Mouse (Mus musculus) adrenal gland, postnatal 25 days (tissue): Measurements from ENCODE around the gene Zfp592. TPM values are rescaled to one million over a fixed set of nuclear protein-coding genes. Genes with fewer than 3 reads are reported as not detected.

Source experiments
- DNase-seq: peaks from one replicate; pipeline ENCODE4 v3.0.0; 2021; ENCODE audit warnings: mixed read lengths
- total RNA-seq: library from RNA; stranded (reverse); gene quantifications from 2 replicates; pipeline ENCODE4 v1.2.3, GENCODE M21; 2021

Gene Zfp592
- total RNA-seq, 1 experiment from 2014 or later = 28.7 TPM

- no peak for DNase-seq
Measured at GRCm38 (mm10) chr7:81057901-81058711, 64.6 kb downstream of the Zfp592 start.

- no peak for DNase-seq
Measured at GRCm38 (mm10) chr7:81058712-81059154, 65.3 kb downstream of the Zfp592 start.

GRCm38 (mm10) chr7:81059388-81059787, 65.9 kb downstream of the Zfp592 start:
- DNase-seq = no peak

- DNase-seq = peak; percentile 27
Measured at GRCm38 (mm10) chr7:81060908-81061307, 67.4 kb downstream of the Zfp592 start.

GRCm38 (mm10) chr7:81061936-81062335, 68.5 kb downstream of the Zfp592 start:
- DNase-seq = no peak

- DNase-seq = no peak
Measured at GRCm38 (mm10) chr7:81063332-81063731, 69.9 kb downstream of the Zfp592 start.

- no peak for DNase-seq
Measured at GRCm38 (mm10) chr7:81066714-81067113, 73.2 kb downstream of the Zfp592 start.

- DNase-seq = no peak
Measured at GRCm38 (mm10) chr7:81072463-81072862, 79.0 kb downstream of the Zfp592 start.

GRCm38 (mm10) chr7:81073273-81073672, 79.8 kb downstream of the Zfp592 start:
- DNase-seq = no peak

- no peak for DNase-seq
Measured at GRCm38 (mm10) chr7:81074546-81074945, 81.1 kb downstream of the Zfp592 start.

- no peak for DNase-seq
Measured at GRCm38 (mm10) chr7:81075299-81075698, 81.8 kb downstream of the Zfp592 start.

- no peak for DNase-seq
Measured at GRCm38 (mm10) chr7:81075732-81076131, 82.3 kb downstream of the Zfp592 start.

- DNase-seq = no peak
Measured at GRCm38 (mm10) chr7:81077009-81077408, 83.5 kb downstream of the Zfp592 start.

GRCm38 (mm10) chr7:81078740-81079139, 85.3 kb downstream of the Zfp592 start:
- no peak for DNase-seq

GRCm38 (mm10) chr7:81093420-81093965, 100.0 kb downstream of the Zfp592 start:
- DNase-seq = no peak

GRCm38 (mm10) chr7:81094104-81094757, 100.8 kb downstream of the Zfp592 start:
- DNase-seq = no peak

Other genes with a start within 250 kb of the Zfp592 start
- gene Iqgap1, start 167.7 kb upstream of the Zfp592 start, total RNA-seq = 87.7 and 126 TPM in 2 replicates
- gene Zscan2, start 132.8 kb upstream of the Zfp592 start, total RNA-seq = 8.0 and 8.7 TPM in 2 replicates
- 16.7 and 22.4 TPM in 2 replicates for gene Wdr73, start 92.4 kb upstream of the Zfp592 start, total RNA-seq
- gene Nmb, start 88.6 kb upstream of the Zfp592 start, total RNA-seq = 1.9 TPM in 1 of 2 replicates, not detected in the other
- gene Sec11a, start 45.9 kb upstream of the Zfp592 start, total RNA-seq = 88.8 and 100 TPM in 2 replicates
- gene Alpk3, start 63.9 kb downstream of the Zfp592 start, total RNA-seq = 0.06 TPM in 1 of 2 replicates, not detected in the other
- 0.15 TPM in 1 of 2 replicates, not detected in the other for gene Slc28a1, start 121.1 kb downstream of the Zfp592 start, total RNA-seq
- gene Pde8a, start 219.9 kb downstream of the Zfp592 start, total RNA-seq = 29.9 and 34.0 TPM in 2 replicates